Mouse (Mus musculus): ENCODE measurements at regions not wholly inside any gene's neighbourhood (a gene's known extent, or its start where the extent isn't known, plus 50 kb on each side); places are given as distances from the start of the nearest gene placed in this dataset.

DNA sequence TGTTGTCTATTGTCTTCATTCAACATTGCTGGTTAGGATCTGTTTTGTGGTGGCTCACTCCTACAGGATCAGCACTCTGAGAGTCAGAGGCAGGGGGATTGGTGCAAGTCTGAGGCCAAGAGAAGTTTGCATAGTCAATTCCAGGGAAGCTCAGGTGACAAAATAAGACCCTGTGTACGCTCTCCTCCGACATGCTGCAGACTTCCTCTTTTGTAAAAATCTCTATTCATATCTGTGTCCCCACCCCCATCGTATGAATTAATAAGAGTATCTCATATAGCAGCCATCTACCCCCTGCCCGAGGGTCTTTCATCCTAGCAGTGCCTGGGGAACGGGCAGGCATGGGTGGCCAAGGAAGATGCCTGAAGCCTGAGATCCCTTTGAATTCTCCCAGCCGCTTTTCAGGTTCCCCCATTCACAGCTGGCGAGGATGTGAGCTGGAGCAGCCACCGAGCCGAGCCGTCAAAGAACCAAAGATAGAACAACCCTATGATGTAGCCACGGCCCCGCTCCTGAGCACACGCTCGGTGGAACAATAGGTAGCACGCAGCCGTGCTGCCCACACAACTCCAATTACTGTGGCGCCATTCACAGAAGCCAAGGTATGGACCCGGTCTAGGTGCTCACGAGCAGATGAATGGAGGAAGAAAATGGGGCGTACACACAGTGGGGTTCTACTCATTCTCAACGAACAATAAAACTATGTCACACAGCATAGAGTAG, 120.4 kb upstream of the 1600014C23Rik start:
- H3K4me1 ChIP-seq (replicated peaks; ENCODE audit: control insufficient read depth, insufficient read depth, low read length) = no peaks in the 10 kb centered on the region
- H3K4me3 ChIP-seq (ENCODE audit: control insufficient read depth, insufficient read depth, low read length) = no peak overlapping the region
- no peak overlapping the region for H3K27ac ChIP-seq (ENCODE audit: control insufficient read depth, insufficient read depth, low read length)
- DNase-seq = no peak
- 54% methylated on average over 21 of the region's 21 CpGs for WGBS
- TF ChIP-seq POLR2A (IDR thresholded peaks at IDR 0.05; ENCODE audit: control insufficient read depth, extremely low read depth, insufficient read depth, low read length, poor library complexity) = no peak
- no peak for TF ChIP-seq CTCF (IDR thresholded peaks at IDR 0.05; ENCODE audit: borderline replicate concordance, control insufficient read depth, extremely low read depth, insufficient read depth, low read length, poor library complexity)
- H3K27me3 ChIP-seq (ENCODE audit: control insufficient read depth, insufficient read depth, low read length) = no peaks in the 10 kb centered on the region
- no peaks in the 10 kb centered on the region for H3K36me3 ChIP-seq (ENCODE audit: control insufficient read depth, insufficient read depth, low read length)

DNA sequence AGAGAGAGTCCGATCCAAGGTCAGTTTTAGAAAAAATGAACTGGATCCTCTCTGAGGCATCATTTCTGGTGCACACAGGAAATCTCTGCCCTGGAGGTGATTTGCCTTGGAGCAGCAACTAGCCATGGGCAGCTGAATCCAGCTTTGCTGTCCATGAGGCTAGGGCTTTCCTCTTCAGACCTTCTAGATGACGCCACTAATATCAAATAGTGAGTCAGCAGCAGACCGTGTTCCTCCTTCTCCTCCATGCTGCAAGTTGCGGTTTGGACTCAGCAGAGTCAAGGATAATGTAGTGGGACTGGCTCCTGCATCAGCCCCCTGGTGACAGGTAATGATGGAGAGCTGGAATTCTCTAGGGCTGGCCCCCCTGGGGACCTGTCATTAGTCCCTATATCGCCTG, 118.8 kb upstream of the 1600014C23Rik start:
- Histone ChIP-seq H3K27me3 (ENCODE audit: control insufficient read depth, insufficient read depth, low read length) (no peaks in the 10 kb centered on the region), H3K4me1 (replicated peaks; ENCODE audit: control insufficient read depth, insufficient read depth, low read length) (no peaks in the 10 kb centered on the region), H3K36me3 (ENCODE audit: control insufficient read depth, insufficient read depth, low read length) (no peaks in the 10 kb centered on the region), H3K4me3 (ENCODE audit: control insufficient read depth, insufficient read depth, low read length) (no peak overlapping the region), H3K27ac (ENCODE audit: control insufficient read depth, insufficient read depth, low read length) (no peak overlapping the region)
- WGBS = 44% methylated on average over 5 of the region's 5 CpGs
- no peak for DNase-seq
- no peak for TF ChIP-seq CTCF (IDR thresholded peaks at IDR 0.05; ENCODE audit: borderline replicate concordance, control insufficient read depth, extremely low read depth, insufficient read depth, low read length, poor library complexity)
- no peak for TF ChIP-seq POLR2A (IDR thresholded peaks at IDR 0.05; ENCODE audit: control insufficient read depth, extremely low read depth, insufficient read depth, low read length, poor library complexity)

DNA sequence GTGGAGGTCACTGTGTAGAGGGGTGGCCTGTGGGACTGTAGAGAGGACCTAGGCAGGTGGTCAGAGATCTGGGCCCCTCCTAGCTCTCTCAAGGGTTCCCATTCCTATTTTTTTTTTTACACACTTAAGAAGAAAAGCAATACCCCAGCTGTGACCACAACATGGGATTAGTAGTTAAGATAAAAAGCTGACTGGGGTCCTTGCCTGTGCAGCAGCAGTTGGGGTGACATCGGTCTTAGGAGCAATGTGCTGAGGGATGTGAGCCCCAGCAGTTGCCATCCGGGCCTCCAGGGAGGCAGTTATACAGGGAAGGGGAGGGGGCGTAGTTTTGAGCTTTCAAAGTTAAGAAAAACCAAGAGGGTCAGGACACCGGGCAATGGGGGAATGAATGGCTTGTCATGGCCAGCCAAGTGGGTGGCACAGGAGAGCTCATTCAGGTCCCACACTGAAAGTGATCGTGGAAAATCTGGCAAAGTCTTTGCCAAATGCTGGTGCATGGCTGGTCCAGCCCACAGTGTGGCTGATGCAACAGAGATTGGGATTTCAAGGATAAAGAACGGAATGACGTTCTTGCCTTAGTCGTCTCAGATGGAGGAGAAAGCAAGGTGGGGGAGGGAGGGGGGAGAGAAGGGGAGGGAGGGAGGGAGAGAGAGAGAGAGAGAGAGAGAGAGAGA, 118.2 kb upstream of the 1600014C23Rik start:
- no peak overlapping the region for H3K4me3 ChIP-seq (ENCODE audit: control insufficient read depth, insufficient read depth, low read length)
- no peaks in the 10 kb centered on the region for H3K27me3 ChIP-seq (ENCODE audit: control insufficient read depth, insufficient read depth, low read length)
- DNase-seq = no peak
- H3K36me3 ChIP-seq (ENCODE audit: control insufficient read depth, insufficient read depth, low read length) = no peaks in the 10 kb centered on the region
- H3K4me1 ChIP-seq (replicated peaks; ENCODE audit: control insufficient read depth, insufficient read depth, low read length) = no peaks in the 10 kb centered on the region
- H3K27ac ChIP-seq (ENCODE audit: control insufficient read depth, insufficient read depth, low read length) = no peak overlapping the region
- TF ChIP-seq CTCF (IDR thresholded peaks at IDR 0.05; ENCODE audit: borderline replicate concordance, control insufficient read depth, extremely low read depth, insufficient read depth, low read length, poor library complexity) (no peak), POLR2A (IDR thresholded peaks at IDR 0.05; ENCODE audit: control insufficient read depth, extremely low read depth, insufficient read depth, low read length, poor library complexity) (no peak)
- WGBS = 67% methylated on average over 8 of the region's 8 CpGs

DNA sequence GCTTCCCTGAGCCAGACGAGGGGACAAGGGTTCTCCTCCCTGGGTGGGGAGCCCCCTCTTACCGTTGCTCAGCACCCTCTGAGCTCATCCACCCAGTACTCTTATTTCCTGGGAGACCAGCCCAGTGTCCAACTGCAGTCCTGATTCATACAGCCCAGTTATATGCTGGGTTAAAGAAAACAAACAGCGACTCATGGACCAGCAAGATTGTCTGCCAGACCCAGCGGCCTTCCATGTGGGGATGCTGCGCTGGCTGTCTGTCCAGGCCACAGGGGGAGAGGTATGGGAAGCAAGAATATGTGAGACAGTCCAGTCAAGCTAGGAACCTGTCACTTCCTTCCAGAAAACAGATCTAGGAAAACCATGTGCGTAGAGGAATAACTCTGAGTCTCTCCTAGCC, 117.3 kb upstream of the 1600014C23Rik start:
- no peak overlapping the region for H3K4me3 ChIP-seq (ENCODE audit: control insufficient read depth, insufficient read depth, low read length)
- H3K27ac ChIP-seq (ENCODE audit: control insufficient read depth, insufficient read depth, low read length) = no peak overlapping the region
- H3K36me3 ChIP-seq (ENCODE audit: control insufficient read depth, insufficient read depth, low read length) = no peaks in the 10 kb centered on the region
- H3K27me3 ChIP-seq (ENCODE audit: control insufficient read depth, insufficient read depth, low read length) = no peaks in the 10 kb centered on the region
- TF ChIP-seq POLR2A (IDR thresholded peaks at IDR 0.05; ENCODE audit: control insufficient read depth, extremely low read depth, insufficient read depth, low read length, poor library complexity) (no peak), CTCF (IDR thresholded peaks at IDR 0.05; ENCODE audit: borderline replicate concordance, control insufficient read depth, extremely low read depth, insufficient read depth, low read length, poor library complexity) (no peak)
- H3K4me1 ChIP-seq (replicated peaks; ENCODE audit: control insufficient read depth, insufficient read depth, low read length) = no peaks in the 10 kb centered on the region
- 84% methylated on average over 6 of the region's 6 CpGs for WGBS
- DNase-seq = no peak

DNA sequence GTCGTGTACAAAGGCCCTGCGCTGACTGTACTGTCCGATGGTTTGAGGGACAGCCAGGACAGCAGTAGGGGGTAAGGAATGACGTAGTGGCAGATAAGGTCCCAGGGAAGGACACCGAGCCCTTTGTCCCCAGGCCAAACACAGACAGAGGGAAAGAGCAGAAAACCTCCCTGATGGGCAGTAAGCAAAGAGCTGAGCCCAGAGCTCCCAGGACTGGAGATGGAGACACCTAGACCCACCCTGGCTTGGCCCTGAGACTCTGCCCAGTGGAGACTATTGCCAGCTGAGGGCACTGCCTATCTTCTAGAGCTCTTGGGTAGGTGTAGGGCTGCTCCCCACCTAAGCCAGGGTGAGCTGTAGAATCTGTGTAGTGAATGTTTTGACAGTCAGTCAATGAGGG, 116.5 kb upstream of the 1600014C23Rik start:
- DNase-seq = no peak
- Histone ChIP-seq H3K4me1 (replicated peaks; ENCODE audit: control insufficient read depth, insufficient read depth, low read length) (no peaks in the 10 kb centered on the region), H3K27ac (ENCODE audit: control insufficient read depth, insufficient read depth, low read length) (no peak overlapping the region), H3K4me3 (ENCODE audit: control insufficient read depth, insufficient read depth, low read length) (no peak overlapping the region), H3K27me3 (ENCODE audit: control insufficient read depth, insufficient read depth, low read length) (no peaks in the 10 kb centered on the region), H3K36me3 (ENCODE audit: control insufficient read depth, insufficient read depth, low read length) (no peaks in the 10 kb centered on the region)
- TF ChIP-seq CTCF (IDR thresholded peaks at IDR 0.05; ENCODE audit: borderline replicate concordance, control insufficient read depth, extremely low read depth, insufficient read depth, low read length, poor library complexity) (no peak), POLR2A (IDR thresholded peaks at IDR 0.05; ENCODE audit: control insufficient read depth, extremely low read depth, insufficient read depth, low read length, poor library complexity) (no peak)
- 96% methylated on average over 5 of the region's 5 CpGs for whole genome bisulfite sequencing

DNA sequence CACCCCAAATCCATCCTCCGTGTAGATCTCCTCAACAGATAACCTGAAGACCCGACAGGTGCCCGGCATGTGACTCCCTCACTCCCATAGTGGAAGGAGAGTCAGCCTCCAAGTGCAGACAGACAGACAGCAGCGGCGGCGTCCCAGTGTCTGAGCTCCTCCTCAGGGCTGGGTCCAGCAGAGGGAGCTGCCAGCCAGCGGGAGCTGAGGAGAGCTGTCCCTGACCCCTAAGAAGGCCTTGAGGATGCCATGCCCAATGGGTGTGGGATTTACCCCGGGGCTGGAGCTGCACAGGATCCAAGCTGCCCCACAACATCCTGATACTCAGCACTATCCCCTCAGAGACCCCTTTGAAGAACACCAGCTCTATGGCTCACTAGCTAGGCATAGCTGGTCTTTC, 115.0 kb upstream of the 1600014C23Rik start:
- no peak overlapping the region for H3K4me3 ChIP-seq (ENCODE audit: control insufficient read depth, insufficient read depth, low read length)
- no peaks in the 10 kb centered on the region for H3K27me3 ChIP-seq (ENCODE audit: control insufficient read depth, insufficient read depth, low read length)
- TF ChIP-seq CTCF (IDR thresholded peaks at IDR 0.05; ENCODE audit: borderline replicate concordance, control insufficient read depth, extremely low read depth, insufficient read depth, low read length, poor library complexity) (no peak), POLR2A (IDR thresholded peaks at IDR 0.05; ENCODE audit: control insufficient read depth, extremely low read depth, insufficient read depth, low read length, poor library complexity) (no peak)
- no peak for DNase-seq
- H3K27ac ChIP-seq (ENCODE audit: control insufficient read depth, insufficient read depth, low read length) = no peak overlapping the region
- H3K4me1 ChIP-seq (replicated peaks; ENCODE audit: control insufficient read depth, insufficient read depth, low read length) = no peaks in the 10 kb centered on the region
- WGBS = 41% methylated on average over 8 of the region's 8 CpGs
- H3K36me3 ChIP-seq (ENCODE audit: control insufficient read depth, insufficient read depth, low read length) = no peaks in the 10 kb centered on the region
